Mouse (Mus musculus) forebrain, embryonic 12.5 days (tissue): Measurements from ENCODE around the gene Rgs2. TPM values are rescaled to one million over a fixed set of nuclear protein-coding genes. Genes with fewer than 3 reads are reported as not detected.

ENCODE experiments used
- ATAC-seq: fragments of 200-750 bp; cut with Nextera tagmentation; 2 replicates; pipeline ENCODE4 v1.8.0; 2017; ENCODE audit warnings: moderate TSS enrichment; ENCODE audit not compliant: low FRiP score
- H3K27ac ChIP-seq: fragments of 300-500 bp; sonication (generic); 2 replicates; pipeline ENCODE4 v1.5.1; 2016; ENCODE audit warnings: mild to moderate bottlenecking
- H3K27me3 ChIP-seq: fragments of 300-500 bp; sonication (generic); 2 replicates; pipeline ENCODE4 v1.6.1; 2016; ENCODE audit warnings: mild to moderate bottlenecking
- H3K36me3 ChIP-seq: fragments of 300-500 bp; sonication (generic); replicated peaks from 2 replicates; pipeline ENCODE4 v1.6.1; 2016; ENCODE audit warnings: mild to moderate bottlenecking
- H3K4me1 ChIP-seq: fragments of 300-500 bp; sonication (generic); 2 replicates; pipeline ENCODE4 v1.6.1; 2016
- H3K4me2 ChIP-seq: fragments of 300-500 bp; sonication (generic); 2 replicates; pipeline ENCODE4 v1.6.1; 2016; ENCODE audit warnings: mild to moderate bottlenecking, moderate library complexity
- H3K4me3 ChIP-seq: fragments of 300-500 bp; sonication (generic); replicated peaks from 2 replicates; pipeline ENCODE4 v1.5.1; 2016; ENCODE audit warnings: mild to moderate bottlenecking
- H3K9ac ChIP-seq: fragments of 300-500 bp; sonication (generic); 2 replicates; pipeline ENCODE4 v1.6.1; 2016; ENCODE audit warnings: mild to moderate bottlenecking
- H3K9me3 ChIP-seq: fragments of 300-500 bp; sonication (generic); 2 replicates; pipeline ENCODE4 v1.6.1; 2016
- WGBS: fragments of 180-500 bp; shearing (Covaris S2); methylation state at CpG from one replicate; pipeline ENCODE4 v1.1.7; 2016; 5-methylcytosine and 5-hydroxymethylcytosine counted together
- polyA plus RNA-seq: library from polyadenylated mRNA; unstranded; fragments of >200 nt; fragmentation: Nextera tagmentation; extraction: Ambion mirVana; gene quantifications from 2 replicates; pipeline ENCODE4 v1.2.1, GENCODE M21; 2016

Rgs2 gene
- polyA plus RNA-seq = 86.1 and 104 TPM in 2 replicates

GRCm38 (mm10) chr1:144003904-144004740 lies at the start of gene Rgs2:
Gene Rgs2, minus strand, starts transcription at chr1:144004161.
- under 1% methylated on average over 57 of the region's 57 CpGs for WGBS
- H3K9me3 ChIP-seq = no peaks in the 10 kb centered on the region
- peak within 1 kb of the TSS; percentile 70 for H3K9ac ChIP-seq
- H3K36me3 ChIP-seq = peaks cover 14% of the 10 kb centered on the region
- H3K4me2 ChIP-seq = peak within 1 kb of the TSS; percentile 82
- peak within 1 kb of the TSS; percentile 63 for H3K27ac ChIP-seq
- H3K27me3 ChIP-seq = no peaks in the 10 kb centered on the region
- H3K4me1 ChIP-seq = peaks cover 22% of the 10 kb centered on the region
- ATAC-seq = peak; percentile 100
- peak within 1 kb of the TSS; percentile 56 for H3K4me3 ChIP-seq

- Histone ChIP-seq H3K4me3 (no peak overlapping the region), H3K4me1 (no peaks in the 10 kb centered on the region), H3K27ac (no peak overlapping the region), H3K9me3 (no peaks in the 10 kb centered on the region), H3K36me3 (no peaks in the 10 kb centered on the region), H3K27me3 (no peaks in the 10 kb centered on the region), H3K9ac (no peak overlapping the region), H3K4me2 (no peak overlapping the region)
- ATAC-seq = no peak
- 88% methylated on average over 4 of the region's 4 CpGs for WGBS
These were observed 49.4 kb upstream of the Rgs2 start for GRCm38 (mm10) chr1:144053401-144053800.

GRCm38 (mm10) chr1:144041826-144042225 lies 37.9 kb upstream of the Rgs2 start:
- Histone ChIP-seq H3K27me3 (no peaks in the 10 kb centered on the region), H3K4me2 (no peak overlapping the region), H3K4me3 (no peak overlapping the region), H3K36me3 (no peaks in the 10 kb centered on the region), H3K27ac (no peak overlapping the region), H3K4me1 (no peaks in the 10 kb centered on the region), H3K9me3 (no peaks in the 10 kb centered on the region), H3K9ac (no peak overlapping the region)
- ATAC-seq = no peak
- WGBS = 94% methylated on average over 2 of the region's 2 CpGs

- Histone ChIP-seq H3K4me1 (no peaks in the 10 kb centered on the region; the same call in 1 of the 2 replicates), H3K9ac (no peak overlapping the region), H3K27me3 (no peaks in the 10 kb centered on the region), H3K4me3 (no peak overlapping the region), H3K9me3 (no peaks in the 10 kb centered on the region), H3K36me3 (no peaks in the 10 kb centered on the region), H3K27ac (no peak overlapping the region), H3K4me2 (no peak overlapping the region)
- 85% methylated on average over 1 of the region's 1 CpGs for WGBS
- no peak for ATAC-seq
These were observed 29.5 kb upstream of the Rgs2 start for GRCm38 (mm10) chr1:144033498-144033897.

- H3K9me3 ChIP-seq = no peaks in the 10 kb centered on the region
- H3K4me1 ChIP-seq = no peaks in the 10 kb centered on the region; the same call in 1 of the 2 replicates
- WGBS = 30% methylated on average over 6 of the region's 6 CpGs
- no peak overlapping the region for H3K9ac ChIP-seq
- peak; percentile 93; the same call in 1 of the 2 replicates for ATAC-seq
- no peaks in the 10 kb centered on the region for H3K36me3 ChIP-seq
- no peak overlapping the region for H3K4me2 ChIP-seq
- no peak overlapping the region for H3K4me3 ChIP-seq
- no peaks in the 10 kb centered on the region for H3K27me3 ChIP-seq
- H3K27ac ChIP-seq = no peak overlapping the region
These were observed 26.5 kb upstream of the Rgs2 start for GRCm38 (mm10) chr1:144030499-144030898.

- no peaks in the 10 kb centered on the region for H3K36me3 ChIP-seq
These were observed 25.7 kb upstream of the Rgs2 start for GRCm38 (mm10) chr1:144029679-144030078.

GRCm38 (mm10) chr1:144018417-144018958 lies 14.5 kb upstream of the Rgs2 start:
- no peaks in the 10 kb centered on the region for H3K9me3 ChIP-seq
- WGBS = 84% methylated on average over 7 of the region's 7 CpGs
- no peak overlapping the region for H3K4me2 ChIP-seq
- no peaks in the 10 kb centered on the region for H3K36me3 ChIP-seq
- no peak overlapping the region for H3K27ac ChIP-seq
- H3K27me3 ChIP-seq = no peaks in the 10 kb centered on the region
- no peaks in the 10 kb centered on the region for H3K4me1 ChIP-seq
- ATAC-seq = no peak
- H3K4me3 ChIP-seq = no peak overlapping the region
- H3K9ac ChIP-seq = no peak overlapping the region

More at GRCm38 (mm10) chr1:144029679-144030078, 25.7 kb upstream of the Rgs2 start:
- 95% methylated on average over 10 of the region's 10 CpGs for WGBS
- ATAC-seq = no peak
- Histone ChIP-seq H3K4me1 (no peaks in the 10 kb centered on the region; the same call in 1 of the 2 replicates), H3K4me2 (no peak overlapping the region), H3K9ac (no peak overlapping the region), H3K27ac (no peak overlapping the region), H3K27me3 (no peaks in the 10 kb centered on the region), H3K4me3 (no peak overlapping the region), H3K9me3 (no peaks in the 10 kb centered on the region)

GRCm38 (mm10) chr1:144013913-144014312 lies 10.0 kb upstream of the Rgs2 start:
- Histone ChIP-seq H3K27me3 (no peaks in the 10 kb centered on the region), H3K9ac (no peak overlapping the region), H3K4me3 (no peak overlapping the region)

GRCm38 (mm10) chr1:144007341-144007740 lies 3.4 kb upstream of the Rgs2 start:
- Histone ChIP-seq H3K36me3 (no peaks in the 10 kb centered on the region), H3K4me1 (peaks cover 15% of the 10 kb centered on the region), H3K9ac (no peak overlapping the region), H3K4me3 (no peak overlapping the region), H3K27me3 (no peaks in the 10 kb centered on the region), H3K27ac (no peak overlapping the region), H3K9me3 (no peaks in the 10 kb centered on the region), H3K4me2 (no peak overlapping the region)
- WGBS = 73% methylated on average over 6 of the region's 6 CpGs
- ATAC-seq = no peak

More at GRCm38 (mm10) chr1:144013913-144014312, 10.0 kb upstream of the Rgs2 start:
- Histone ChIP-seq H3K36me3 (no peaks in the 10 kb centered on the region), H3K27ac (no peak overlapping the region), H3K9me3 (no peaks in the 10 kb centered on the region), H3K4me1 (no peaks in the 10 kb centered on the region), H3K4me2 (no peak overlapping the region)
- ATAC-seq = no peak

- H3K27ac ChIP-seq = no peak overlapping the region
- peak overlapping the region; percentile 34 for H3K4me2 ChIP-seq
- no peaks in the 10 kb centered on the region for H3K9me3 ChIP-seq
- no peaks in the 10 kb centered on the region for H3K27me3 ChIP-seq
- H3K4me3 ChIP-seq = no peak overlapping the region
- H3K4me1 ChIP-seq = peaks cover 18% of the 10 kb centered on the region
- WGBS = 1% methylated on average over 8 of the region's 8 CpGs
- peak; percentile 13 for ATAC-seq
- peak overlapping the region; percentile 40; the same call in 1 of the 2 replicates for H3K9ac ChIP-seq
- H3K36me3 ChIP-seq = peaks cover 7% of the 10 kb centered on the region
These were observed 2.6 kb upstream of the Rgs2 start for GRCm38 (mm10) chr1:144006542-144006941.

- no peak overlapping the region for H3K9ac ChIP-seq
- ATAC-seq = no peak
These were observed 1.7 kb upstream of the Rgs2 start for GRCm38 (mm10) chr1:144005648-144006047.

GRCm38 (mm10) chr1:144004741-144005140 lies 780 bp upstream of the Rgs2 start:
- Histone ChIP-seq H3K27ac (peak overlapping the region; percentile 63), H3K4me1 (peaks cover 22% of the 10 kb centered on the region), H3K9me3 (no peaks in the 10 kb centered on the region), H3K27me3 (no peaks in the 10 kb centered on the region), H3K9ac (peak overlapping the region; percentile 70), H3K36me3 (peaks cover 14% of the 10 kb centered on the region), H3K4me3 (peak overlapping the region; percentile 56), H3K4me2 (peak overlapping the region; percentile 82)
- 0 out of 2 replicates have a peak, but pooled peaks have one; percentile 2 for ATAC-seq
- 1% methylated on average over 9 of the region's 9 CpGs for WGBS

More at GRCm38 (mm10) chr1:144005648-144006047, 1.7 kb upstream of the Rgs2 start:
- peaks cover 22% of the 10 kb centered on the region for H3K4me1 ChIP-seq
- H3K27ac ChIP-seq = no peak overlapping the region
- H3K9me3 ChIP-seq = no peaks in the 10 kb centered on the region
- peaks cover 14% of the 10 kb centered on the region for H3K36me3 ChIP-seq
- H3K27me3 ChIP-seq = no peaks in the 10 kb centered on the region
- H3K4me3 ChIP-seq = no peak overlapping the region
- H3K4me2 ChIP-seq = no peak overlapping the region
